Mouse (Mus musculus) kidney, adult 2 months (tissue): ENCODE data around the gene Tmem52b. TPM values are rescaled to one million over a fixed set of nuclear protein-coding genes. Genes with fewer than 3 reads are reported as not detected.

Experiments
- DNase-seq: peaks from one replicate; pipeline ENCODE4 v3.0.0; 2021
- H3K27ac ChIP-seq: fragments of 200-500 bp; 2 replicates; pipeline ENCODE4 v1.5.1; 2012; ENCODE audit warnings: low read depth, low read length, control low read depth, inconsistent platforms; ENCODE audit not compliant: insufficient read depth
- H3K27me3 ChIP-seq: fragments of 200-500 bp; replicated peaks from 2 replicates; pipeline ENCODE4 v1.6.1; 2012; ENCODE audit warnings: mild to moderate bottlenecking, moderate library complexity, low read length, inconsistent platforms; ENCODE audit not compliant: control insufficient read depth, insufficient read depth
- H3K36me3 ChIP-seq: fragments of 200-500 bp; 2 replicates; pipeline ENCODE4 v1.6.1; 2012; ENCODE audit warnings: mild to moderate bottlenecking, moderate library complexity, low read length, inconsistent platforms; ENCODE audit not compliant: control insufficient read depth, insufficient read depth
- H3K4me1 ChIP-seq: fragments of 200-500 bp; 2 replicates; pipeline ENCODE4 v1.6.1; 2011; ENCODE audit warnings: low read length; ENCODE audit not compliant: control insufficient read depth, insufficient read depth
- H3K4me3 ChIP-seq: fragments of 200-500 bp; 2 replicates; pipeline ENCODE4 v1.5.1; 2011; ENCODE audit warnings: mild to moderate bottlenecking, low read depth, low read length, control low read depth; ENCODE audit not compliant: insufficient read depth
- CTCF ChIP-seq: fragments of 200-500 bp; conservative IDR thresholded peaks from 2 replicates; pipeline ENCODE4 v1.5.1; 2011; ENCODE audit warnings: low read depth, mild to moderate bottlenecking, control low read depth, low read length, moderate library complexity, mixed read lengths; ENCODE audit not compliant: insufficient read depth, insufficient read length
- POLR2A ChIP-seq: fragments of 200-500 bp; IDR thresholded peaks from one replicate; pipeline ENCODE4 v1.6.1; 2011; ENCODE audit warnings: low read depth, low read length, control low read depth
- WGBS: fragments of 180-500 bp; shearing (Covaris S2); methylation state at CpG from one replicate; pipeline ENCODE4 v1.1.7; 2018; 5-methylcytosine and 5-hydroxymethylcytosine counted together
- polyA plus RNA-seq: library from polyadenylated mRNA; depleted of rRNA; stranded (reverse); fragments of >200 nt; gene quantifications from 2 replicates; pipeline ENCODE4 v1.2.3, GENCODE M21; 2012

Tmem52b gene
- polyA plus RNA-seq, 1 experiment: 124 TPM

DNA sequence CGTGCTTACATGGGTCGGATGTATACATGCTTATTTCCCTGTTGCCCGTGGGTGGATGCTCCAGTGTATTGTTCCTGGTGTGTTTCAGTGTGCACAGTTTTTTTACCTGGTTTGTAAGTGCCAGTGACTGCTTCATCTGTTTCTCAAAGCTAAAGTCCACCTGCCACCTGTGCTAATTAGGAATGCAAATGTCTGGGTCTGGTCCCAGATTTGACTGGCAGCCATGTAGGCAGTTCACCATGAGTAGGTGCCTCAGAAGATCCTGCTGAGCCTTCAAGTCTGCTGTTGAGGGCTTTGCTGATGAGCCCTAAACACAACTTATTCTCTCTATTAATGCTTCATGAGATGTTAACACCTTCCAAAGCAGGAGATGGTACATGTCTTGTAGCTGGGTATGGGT lies 30.2 kb downstream of the Tmem52b start:
- peaks cover 17% of the 10 kb centered on the region; the same call in 1 of the 2 replicates for H3K4me1 ChIP-seq
- no peak overlapping the region for H3K4me3 ChIP-seq
- TF ChIP-seq CTCF (no peak), POLR2A (no peak)
- no peaks in the 10 kb centered on the region for H3K27me3 ChIP-seq
- peaks cover 33% of the 10 kb centered on the region for H3K36me3 ChIP-seq
- peak; percentile 66 for DNase-seq
- H3K27ac ChIP-seq: peak overlapping the region; percentile 63
- WGBS: 79% methylated on average over 3 of the region's 3 CpGs

DNA sequence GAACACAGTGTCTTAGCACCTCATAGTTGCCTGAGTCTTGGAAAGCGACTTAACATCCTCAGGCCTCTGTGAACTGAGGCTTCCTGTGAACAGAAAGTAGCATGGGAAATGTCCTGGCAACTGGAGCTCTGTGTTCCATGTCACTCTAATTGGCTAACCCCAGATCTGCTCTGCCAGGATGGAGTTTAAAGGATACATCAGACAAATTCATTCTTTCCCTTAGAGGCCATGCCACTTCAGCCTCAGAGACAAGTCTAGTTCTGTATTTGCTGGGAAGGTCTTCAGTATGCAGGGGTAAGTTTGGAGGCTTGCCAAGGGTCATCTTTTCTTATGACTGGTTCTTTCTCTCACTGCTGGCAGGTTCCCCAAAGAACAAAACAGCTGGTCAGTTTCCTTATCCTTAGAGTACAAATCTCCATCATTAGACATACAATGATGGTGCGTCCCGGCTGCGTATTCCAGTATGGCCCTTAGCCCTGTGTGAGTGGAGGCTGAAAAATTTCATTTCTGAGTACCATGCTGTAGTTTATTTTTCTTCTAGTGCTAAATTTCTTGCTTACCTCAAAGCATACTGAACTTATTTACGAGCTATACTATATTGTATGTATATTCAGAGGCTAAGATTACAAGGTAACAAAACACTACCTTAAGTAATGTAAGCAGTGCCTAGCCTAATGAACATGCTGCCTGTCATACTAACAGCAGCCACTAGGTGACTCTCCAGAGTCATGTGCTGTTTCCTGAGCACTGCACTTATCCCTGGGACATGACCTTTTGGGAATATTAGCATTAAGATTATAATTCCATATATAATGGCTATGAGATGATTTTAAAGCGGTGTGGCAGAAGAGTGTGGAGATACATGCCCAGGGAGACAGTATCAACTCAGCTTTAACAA lies 31.6 kb downstream of the Tmem52b start:
- Histone ChIP-seq H3K27ac (peak overlapping the region; percentile 29), H3K36me3 (peaks cover 24% of the 10 kb centered on the region), H3K4me3 (no peak overlapping the region), H3K4me1 (peaks cover 17% of the 10 kb centered on the region), H3K27me3 (no peaks in the 10 kb centered on the region)
- 56% methylated on average over 6 of the region's 6 CpGs for WGBS
- peak; percentile 86 for DNase-seq
- TF ChIP-seq POLR2A (no peak), CTCF (peak; percentile 82)

DNA sequence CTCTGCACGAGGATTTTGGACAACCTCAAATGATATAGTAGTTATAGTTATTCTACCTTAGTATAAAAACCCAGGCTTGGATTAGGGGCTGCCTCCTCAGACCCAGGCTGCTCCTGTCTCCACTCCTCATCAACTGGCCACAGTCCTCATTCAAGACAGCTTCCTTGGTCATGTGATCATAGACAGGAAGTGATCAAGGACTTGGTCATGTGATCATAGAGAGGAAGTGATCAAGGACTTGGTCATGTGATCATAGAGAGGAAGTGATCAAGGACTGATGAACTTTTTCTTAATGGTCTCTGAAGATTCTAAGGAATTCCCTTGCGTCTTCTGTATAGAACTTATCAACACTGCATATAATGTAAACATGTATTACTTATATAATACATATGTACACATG lies 34.9 kb downstream of the Tmem52b start:
- Histone ChIP-seq H3K36me3 (peaks cover 2% of the 10 kb centered on the region), H3K4me3 (no peak overlapping the region), H3K27me3 (no peaks in the 10 kb centered on the region), H3K4me1 (peaks cover 17% of the 10 kb centered on the region), H3K27ac (no peak overlapping the region)
- 89% methylated on average over 2 of the region's 2 CpGs for WGBS
- no peak for DNase-seq
- no peak for TF ChIP-seq POLR2A
- no peak for TF ChIP-seq CTCF

DNA sequence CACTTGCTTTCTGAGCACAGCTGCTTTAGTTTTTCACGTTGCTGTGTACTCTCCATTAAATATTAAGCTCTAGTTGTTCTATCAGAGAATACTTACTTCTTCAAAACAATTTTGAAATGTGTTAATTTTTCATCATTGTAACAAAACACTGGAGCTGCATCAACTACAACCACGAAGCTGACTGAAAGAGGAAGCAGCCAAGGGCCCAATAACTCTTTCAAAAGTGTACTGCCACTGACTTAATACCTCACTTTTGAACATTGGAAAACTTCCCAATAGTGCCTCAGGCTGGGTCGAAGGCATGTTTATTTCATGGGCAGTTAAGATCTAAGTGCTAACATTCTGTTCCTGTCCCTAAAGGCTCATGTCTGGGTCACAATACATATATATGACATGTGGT lies 35.7 kb downstream of the Tmem52b start:
- TF ChIP-seq POLR2A: no peak
- TF ChIP-seq CTCF: no peak
- 29% methylated on average over 3 of the region's 3 CpGs for WGBS

DNA sequence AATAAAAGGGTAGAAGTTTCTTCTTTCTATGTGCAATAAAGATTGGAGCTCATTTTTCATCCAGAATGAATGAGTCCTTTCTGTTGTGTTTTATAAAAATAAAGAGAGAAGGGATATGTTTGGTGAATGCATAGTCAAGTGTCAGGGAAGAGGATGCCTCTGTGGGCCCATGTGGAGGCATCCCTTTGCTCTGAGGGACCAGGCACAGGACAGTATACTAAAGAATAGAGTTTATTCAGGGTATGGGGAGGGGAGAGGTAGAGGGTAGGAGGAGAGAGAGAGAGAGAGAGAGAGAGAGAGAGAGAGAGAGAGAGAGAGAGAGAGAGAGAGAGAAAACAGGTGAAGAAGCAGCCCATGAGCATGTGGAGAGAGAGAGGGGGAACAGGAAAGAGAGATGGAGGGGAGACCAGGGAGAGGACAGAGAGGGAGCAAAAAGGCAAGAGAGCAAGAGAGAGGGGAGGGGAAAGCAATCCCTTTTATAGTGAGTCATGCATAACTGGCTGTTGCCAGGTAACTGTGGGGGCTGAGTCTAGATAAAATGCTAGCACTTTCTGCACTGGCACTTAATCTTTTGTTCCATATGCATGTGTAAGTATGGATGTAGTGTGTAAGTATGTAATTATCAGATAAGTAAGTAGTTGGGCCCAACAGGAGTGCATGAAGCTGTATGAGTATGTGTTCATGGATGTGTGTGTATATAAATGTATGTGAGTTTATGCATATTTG lies 45.1 kb downstream of the Tmem52b start:
- DNase-seq: no peak
- no peaks in the 10 kb centered on the region for H3K36me3 ChIP-seq
- H3K27me3 ChIP-seq: no peaks in the 10 kb centered on the region
- TF ChIP-seq POLR2A: no peak
- TF ChIP-seq CTCF: no peak
- H3K27ac ChIP-seq: no peak overlapping the region
- H3K4me1 ChIP-seq: no peaks in the 10 kb centered on the region
- no peak overlapping the region for H3K4me3 ChIP-seq

More for the DNA sequence above, 35.7 kb downstream of the Tmem52b start:
- Histone ChIP-seq H3K27ac (no peak overlapping the region), H3K4me1 (peaks cover 11% of the 10 kb centered on the region), H3K4me3 (no peak overlapping the region), H3K27me3 (no peaks in the 10 kb centered on the region), H3K36me3 (no peaks in the 10 kb centered on the region)
- DNase-seq: no peak

DNA sequence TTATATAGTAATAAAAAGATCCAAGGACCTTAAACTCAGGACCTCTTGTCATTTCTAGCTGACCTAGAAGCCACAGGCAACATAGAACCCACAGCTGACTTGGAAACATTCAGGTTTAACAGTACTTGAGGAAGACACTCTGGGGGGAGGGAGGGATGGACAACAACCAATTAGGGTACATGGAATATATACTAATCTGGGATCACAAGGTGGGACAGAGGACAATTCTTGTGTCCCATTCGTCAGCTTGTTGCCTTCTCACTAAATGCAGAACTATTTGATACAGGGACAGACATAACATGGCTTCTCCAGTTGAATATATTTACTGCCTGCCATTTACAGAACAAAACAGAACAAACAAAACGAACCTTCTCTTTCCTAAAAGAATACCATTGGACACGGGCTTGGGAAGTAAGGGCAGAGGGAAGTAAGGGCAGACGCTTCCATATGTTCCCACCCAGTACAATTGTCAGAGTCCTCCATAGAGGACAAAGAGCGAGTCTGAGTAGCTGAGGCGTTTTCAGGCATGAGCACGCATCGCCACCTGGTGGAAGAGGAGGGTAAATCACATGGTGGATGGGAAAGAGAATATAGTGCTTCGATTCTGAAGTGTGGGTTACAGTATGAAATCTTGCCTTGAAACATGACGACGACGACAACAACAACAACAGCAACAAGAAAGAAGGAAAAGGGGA lies 46.7 kb downstream of the Tmem52b start:
- 11% methylated on average over 12 of the region's 12 CpGs for WGBS

More for the DNA sequence above, 46.7 kb downstream of the Tmem52b start:
- Histone ChIP-seq H3K36me3 (no peaks in the 10 kb centered on the region), H3K27me3 (no peaks in the 10 kb centered on the region), H3K4me1 (no peaks in the 10 kb centered on the region), H3K27ac (no peak overlapping the region), H3K4me3 (no peak overlapping the region)
- peak; percentile 78 for DNase-seq
- TF ChIP-seq CTCF: peak; percentile 99
- TF ChIP-seq POLR2A: no peak
